Mouse (Mus musculus): ENCODE measurements around the gene Caskin2. TPM values are rescaled to one million over a fixed set of nuclear protein-coding genes. Genes with fewer than 3 reads are reported as not detected.
"Not testable (repeated sequence)": the region's sequence is repeated elsewhere in the genome, so short reads cannot be mapped to it uniquely, and the experiment has no call there.

The Caskin2 gene
- 10 to 100 TPM; 40.3 to 48.2 (median 44.7) TPM for total RNA-seq (2022)

DNA sequence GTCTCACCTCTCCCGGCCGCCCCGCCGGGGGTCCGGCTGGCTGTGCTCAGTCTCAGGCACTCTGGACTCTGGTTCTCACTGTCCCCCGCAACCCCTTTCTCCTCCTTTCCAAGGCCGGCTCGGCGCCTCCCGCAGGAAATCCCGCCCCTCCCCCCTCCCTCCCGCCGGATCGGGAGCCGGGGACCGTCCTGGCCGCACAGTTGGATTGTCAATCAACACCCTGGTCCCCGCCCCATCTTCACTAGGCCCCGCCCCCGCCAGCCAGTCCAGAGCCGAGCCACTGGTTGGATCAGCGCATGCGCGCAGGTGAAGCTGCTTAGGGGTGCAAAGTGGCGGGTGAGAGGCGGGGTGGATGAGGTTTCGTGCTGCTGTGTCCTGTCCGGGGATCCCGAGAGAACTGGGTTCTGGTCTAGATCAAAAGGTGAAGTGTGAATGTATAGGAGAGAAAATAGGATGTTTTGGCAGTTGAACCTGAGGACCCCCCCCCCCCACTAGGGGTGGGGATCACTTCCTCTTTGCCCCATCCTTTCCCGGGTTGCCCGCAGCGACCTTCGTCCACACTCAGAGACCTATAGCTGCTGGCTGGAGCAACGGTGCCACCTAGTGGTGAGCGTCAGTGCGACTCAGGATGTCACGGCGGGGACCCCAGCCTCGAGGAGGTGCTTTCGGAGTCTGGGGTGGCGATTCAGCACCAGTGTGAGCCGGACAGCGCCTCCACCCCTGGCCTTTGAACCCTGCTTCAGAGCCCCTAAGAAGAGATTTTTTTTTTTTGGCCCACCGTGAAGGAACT lies at the start of gene Caskin2:
Caskin2 (minus strand) TSS at position 133 of the 790 bp plus-strand sequence.
- DNase-seq (ENCODE audit: low spot score): peak; percentile 94

DNA sequence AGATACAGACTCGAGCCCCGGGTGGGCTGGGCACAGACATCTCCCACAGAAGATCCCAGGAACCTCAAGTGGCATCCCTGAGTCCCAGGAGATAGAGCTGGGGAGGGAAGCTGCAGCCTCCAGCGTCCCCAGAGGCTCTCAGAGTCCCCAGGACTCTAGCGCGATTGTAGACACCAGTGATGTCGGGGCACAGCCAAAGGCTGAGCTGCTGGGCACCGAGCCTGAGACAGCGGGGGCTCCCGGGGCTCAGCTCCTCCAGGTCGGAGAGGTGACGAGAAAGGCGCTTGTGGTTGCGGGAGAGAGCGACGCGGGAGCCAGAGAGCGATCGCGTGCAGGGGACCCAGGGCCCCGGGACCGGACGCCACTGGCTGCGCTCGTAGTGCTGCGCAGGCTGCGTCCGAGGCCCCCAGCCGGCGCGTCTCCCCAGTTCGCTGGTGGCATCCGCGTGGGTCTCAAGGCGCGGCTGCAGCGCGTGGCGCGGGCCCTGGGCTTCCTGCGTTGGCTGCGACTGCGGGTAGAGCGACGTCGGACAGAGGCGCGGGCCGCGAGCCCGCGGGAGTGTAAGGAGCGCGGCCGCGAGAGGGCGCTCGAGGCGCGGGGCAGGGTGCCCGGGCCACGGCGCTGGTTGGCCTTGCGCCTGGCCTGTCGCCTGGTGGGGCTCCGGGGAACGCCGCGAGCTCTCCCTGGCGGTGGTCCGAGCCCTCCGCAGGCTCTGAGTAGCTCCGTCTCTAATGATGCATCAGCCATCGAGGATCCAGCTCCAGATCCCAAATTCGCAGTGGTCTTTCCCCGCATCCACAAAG lies 45.9 kb upstream of the Caskin2 start:
- peak; percentile 69 for DNase-seq (ENCODE audit: low spot score)

DNA sequence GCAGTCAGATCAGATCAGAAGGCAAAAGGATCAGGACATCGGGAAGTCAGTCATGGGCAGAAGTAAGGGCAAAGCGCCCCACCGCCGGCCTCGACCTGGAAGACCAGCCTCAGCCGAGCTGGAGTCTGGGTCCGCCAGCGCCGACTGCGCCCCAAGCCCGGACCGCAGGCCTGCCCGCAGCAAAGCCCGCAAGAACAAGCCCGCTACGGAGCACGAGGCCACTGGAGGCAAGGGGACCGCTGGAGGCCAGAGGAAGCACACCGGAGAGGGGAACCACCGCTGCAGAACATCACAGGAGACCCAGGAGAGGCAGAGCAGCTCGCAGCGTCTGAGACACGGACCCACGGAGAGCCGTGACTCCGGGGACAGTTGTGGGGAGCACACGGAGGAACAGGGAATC lies 44.9 kb upstream of the Caskin2 start, which contains the start of gene Myo15b:
Myo15b (plus strand) TSS at position 53 of the 400 bp plus-strand sequence.
- DNase-seq (ENCODE audit: low spot score): no peak

DNA sequence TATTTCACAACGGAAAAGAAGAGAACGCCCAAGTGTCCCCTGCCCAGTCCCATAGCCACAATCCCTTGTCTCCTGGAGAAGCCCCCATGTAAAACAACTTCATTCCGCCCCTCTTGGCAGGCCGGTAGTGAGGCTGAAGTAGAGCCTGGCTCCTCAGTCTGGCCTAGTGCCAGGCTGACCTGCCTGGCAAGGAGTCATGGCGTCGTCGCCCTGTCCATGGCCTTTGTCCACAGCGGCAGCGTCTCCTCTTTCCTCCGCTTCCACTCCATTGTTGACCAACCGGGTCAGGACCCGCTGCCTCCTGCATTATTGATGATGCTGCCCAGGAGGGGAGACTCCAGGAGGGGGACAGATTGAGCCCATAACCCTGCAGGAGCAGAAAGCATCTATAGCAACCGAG lies 44.5 kb upstream of the Caskin2 start:
- DNase-seq (ENCODE audit: low spot score): no peak

DNA sequence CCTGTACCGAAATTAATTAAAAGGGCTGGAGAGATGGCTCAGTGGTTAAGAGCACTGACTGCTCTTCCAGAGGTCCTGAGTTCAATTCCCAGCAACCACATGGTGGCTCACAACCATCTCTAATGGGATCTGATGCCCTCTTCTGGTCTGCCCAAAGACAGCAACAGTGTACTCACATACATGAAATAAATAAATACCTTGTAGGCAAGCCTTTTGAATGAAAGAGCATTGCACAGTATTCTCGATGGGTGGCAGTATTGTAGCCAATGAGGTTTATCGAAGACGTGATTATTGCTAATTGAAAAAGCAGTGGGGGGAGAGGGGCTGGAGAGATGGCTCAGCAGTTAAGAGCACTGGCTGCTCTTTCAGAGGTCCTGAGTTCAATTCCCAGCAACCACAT lies 43.7 kb upstream of the Caskin2 start:
- not testable (repeated sequence) for DNase-seq (ENCODE audit: low spot score)

DNA sequence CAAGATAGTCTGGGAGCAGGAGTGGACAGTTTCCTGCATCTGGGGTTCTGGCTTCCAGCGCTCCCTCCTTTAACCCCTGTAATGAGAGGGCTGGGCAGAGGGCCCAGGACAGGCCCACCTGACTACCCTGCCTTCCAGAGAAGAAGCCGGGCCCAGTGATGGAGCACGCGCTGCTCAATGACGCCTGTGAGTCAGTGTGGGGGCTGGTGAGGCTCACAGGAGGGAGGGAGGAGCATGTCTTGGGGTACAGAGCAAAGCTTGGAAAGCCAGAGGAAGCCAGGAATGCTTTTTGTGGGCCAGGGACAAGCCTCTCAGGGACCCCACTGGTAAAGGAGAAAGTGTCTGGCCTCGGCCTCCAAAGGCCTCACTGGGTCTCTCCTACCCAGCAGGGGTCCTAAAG lies 41.2 kb upstream of the Caskin2 start:
- no peak for DNase-seq (ENCODE audit: low spot score)

DNA sequence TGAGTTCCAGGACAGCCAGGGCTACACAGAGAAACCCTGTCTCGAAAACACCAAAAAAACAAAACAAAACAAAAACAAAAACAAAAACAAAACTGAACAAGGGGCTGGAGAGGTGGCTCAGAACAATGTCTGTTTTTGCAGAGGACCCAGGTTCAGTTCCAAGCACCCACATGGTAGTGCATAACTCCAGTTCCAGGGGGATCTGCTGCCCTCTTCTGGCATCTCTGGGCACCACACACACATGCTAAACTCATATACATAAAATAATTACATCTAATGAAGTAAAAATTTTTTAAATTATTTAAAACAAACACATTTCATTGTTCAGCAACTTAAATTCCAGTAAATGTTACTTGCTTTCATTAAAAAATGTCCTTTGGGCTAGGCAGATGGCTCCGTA lies 32.4 kb upstream of the Caskin2 start:
- no peak for DNase-seq (ENCODE audit: low spot score)

DNA sequence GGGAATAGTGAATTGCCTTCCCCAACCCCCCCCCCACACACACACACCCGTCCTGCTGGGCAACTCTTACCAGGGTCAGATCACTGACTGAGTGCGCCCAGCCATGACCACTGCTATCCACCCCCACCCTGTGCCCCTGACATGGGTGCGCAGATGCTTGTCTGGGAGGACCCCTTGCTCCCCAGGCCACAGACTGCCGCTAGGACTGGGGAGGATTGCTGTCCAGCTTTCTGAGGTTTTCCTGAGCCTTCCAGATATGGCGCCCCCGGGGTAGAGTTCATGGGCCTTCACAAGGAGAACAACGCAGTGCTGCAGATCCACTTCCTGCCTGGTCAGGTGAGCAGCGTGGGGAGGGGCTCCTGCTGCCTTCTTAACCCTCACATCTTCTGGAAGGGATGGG lies 30.8 kb upstream of the Caskin2 start:
- no peak for DNase-seq (ENCODE audit: low spot score)

DNA sequence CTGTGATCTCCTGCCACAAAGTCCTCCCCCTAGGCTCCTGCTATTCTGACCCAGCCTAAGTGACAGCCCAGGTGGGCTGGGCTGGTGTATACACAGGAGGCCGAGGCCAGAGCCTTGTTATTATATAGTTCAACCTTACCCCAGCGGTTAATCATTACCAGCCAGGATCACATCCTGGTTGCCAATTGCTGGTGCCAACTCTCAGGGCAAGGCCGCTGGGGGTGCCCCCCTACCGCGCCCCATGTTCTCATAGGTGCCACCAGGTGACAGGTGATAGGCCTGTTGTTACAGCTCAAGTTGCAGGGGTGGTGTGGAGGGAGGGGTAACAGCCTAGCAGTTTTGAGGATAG lies 30.4 kb upstream of the Caskin2 start:
- DNase-seq (ENCODE audit: low spot score): no peak

DNA sequence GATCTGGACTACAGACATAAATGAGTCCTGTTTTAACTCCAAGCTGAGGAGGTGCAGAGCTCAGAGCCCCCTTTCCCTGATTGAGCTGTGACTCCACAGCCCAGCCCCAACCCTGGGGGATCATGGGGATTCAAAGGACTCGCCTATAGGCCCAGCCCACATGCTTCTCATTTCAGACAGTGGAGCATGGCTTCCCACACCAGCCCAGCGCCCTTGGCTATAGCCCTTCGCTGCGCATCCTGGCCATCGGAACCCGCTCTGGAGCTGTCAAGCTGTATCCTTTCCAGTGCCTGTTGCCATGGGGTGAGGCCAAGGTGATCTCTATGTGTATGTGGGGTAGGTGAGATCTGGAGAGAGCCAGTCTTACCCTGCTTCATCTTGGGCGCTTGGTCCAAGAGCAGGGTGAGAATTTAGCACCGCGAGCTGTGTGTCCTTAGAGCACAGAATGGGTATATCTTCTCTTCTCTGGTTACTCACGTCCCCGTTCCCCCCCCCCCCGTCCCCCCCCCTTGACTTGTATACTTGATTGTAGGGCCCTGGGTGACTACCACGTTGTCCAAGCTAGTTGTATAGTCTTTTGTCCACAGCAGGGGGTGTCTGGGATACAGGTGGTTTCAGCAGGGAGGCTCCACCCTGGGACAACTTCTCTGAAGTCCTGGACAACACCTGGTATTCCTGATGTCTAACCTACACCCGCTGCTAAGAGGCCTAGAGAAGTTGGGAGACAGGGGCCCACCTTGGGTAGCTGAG lies 29.9 kb upstream of the Caskin2 start:
- no peak for DNase-seq (ENCODE audit: low spot score)

DNA sequence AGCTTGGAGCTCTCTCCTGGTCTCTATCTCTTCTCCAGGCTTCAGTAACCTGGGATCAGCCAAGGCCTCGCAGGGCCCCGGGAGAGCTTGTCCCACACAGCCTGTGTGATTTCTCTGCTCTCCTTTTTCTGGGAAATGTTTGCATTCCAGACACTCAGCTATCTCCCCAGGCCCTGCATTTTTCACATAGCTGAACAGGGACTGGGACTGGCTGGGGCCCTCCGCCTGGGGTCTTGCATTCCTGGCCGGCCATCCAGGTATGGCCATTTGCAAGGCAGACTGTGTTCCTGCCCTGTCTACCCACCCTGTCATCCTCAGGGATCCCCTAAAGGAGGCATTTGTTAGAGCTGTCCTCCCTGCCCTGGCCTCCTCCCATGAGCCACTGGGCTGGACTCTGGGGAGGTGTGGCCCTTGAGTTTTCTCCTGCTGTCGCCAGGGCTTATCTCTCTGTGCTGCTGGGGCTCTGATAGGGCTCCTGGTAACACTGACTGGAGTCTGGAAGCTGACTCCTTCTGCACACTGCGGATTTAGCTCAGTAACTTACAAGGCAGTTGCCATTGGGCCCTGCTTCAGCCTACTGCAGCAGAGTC lies 28.6 kb upstream of the Caskin2 start:
- peak; percentile 65 for DNase-seq (ENCODE audit: low spot score)

DNA sequence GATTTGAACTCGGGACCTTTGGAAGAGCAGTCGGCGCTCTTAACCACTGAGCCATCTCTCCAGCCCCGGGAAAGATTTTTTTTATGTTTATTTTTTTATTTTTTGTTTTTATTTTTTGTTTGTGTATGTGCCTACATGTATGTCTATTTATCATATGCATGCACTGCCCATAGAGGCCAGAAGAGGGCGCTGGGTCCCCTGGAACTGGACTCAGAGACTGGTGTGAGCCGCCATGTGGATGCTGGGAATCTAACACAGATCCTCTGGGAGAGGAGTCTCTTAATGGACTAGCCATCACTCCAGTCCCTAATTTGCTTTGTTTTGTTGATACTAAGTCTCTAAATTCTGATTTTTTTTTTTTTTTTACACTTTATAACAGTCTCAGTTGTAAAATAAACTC lies 27.6 kb upstream of the Caskin2 start:
- no peak for DNase-seq (ENCODE audit: low spot score)

DNA sequence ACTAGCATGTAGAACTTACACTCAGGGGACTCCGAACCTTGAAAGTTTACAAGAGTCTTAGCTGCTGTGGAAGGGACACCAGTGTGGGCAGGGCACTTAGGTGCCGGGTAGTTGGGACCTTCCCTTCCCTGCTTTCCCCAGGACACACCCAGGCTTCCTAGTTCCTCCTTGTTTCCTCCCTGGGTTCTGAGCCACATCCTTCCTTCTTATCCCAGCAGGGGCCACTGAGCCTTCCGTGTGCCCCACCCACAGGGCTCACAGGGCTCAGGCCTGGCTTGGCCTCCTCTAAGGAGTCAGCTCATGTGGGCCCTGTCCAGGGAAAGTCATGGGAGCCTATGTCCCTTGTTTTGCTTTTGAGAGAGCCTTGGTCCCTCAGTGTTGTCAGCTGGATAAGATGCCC lies 26.3 kb upstream of the Caskin2 start:
- no peak for DNase-seq (ENCODE audit: low spot score)

DNA sequence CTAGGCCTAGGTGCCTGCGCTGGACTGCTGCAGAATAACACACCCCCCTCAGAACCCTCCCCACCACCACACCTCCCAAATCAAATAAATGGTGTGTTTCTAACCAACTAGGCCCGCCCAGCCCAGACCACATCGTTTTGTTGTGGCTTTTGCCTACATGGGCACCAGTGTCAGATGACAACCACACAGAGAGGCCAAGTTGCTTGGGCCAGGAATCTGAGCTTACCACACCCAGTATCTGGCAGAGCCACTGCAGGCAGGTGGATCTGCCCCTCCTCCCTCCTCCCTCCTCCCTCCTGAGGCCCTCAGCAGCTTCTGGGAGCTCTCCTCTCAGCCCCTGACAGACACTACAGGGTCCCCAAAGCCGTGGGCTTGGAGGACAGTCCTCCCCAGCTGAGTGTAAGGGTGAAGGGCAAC lies 25.5 kb upstream of the Caskin2 start:
- DNase-seq (ENCODE audit: low spot score): no peak

DNA sequence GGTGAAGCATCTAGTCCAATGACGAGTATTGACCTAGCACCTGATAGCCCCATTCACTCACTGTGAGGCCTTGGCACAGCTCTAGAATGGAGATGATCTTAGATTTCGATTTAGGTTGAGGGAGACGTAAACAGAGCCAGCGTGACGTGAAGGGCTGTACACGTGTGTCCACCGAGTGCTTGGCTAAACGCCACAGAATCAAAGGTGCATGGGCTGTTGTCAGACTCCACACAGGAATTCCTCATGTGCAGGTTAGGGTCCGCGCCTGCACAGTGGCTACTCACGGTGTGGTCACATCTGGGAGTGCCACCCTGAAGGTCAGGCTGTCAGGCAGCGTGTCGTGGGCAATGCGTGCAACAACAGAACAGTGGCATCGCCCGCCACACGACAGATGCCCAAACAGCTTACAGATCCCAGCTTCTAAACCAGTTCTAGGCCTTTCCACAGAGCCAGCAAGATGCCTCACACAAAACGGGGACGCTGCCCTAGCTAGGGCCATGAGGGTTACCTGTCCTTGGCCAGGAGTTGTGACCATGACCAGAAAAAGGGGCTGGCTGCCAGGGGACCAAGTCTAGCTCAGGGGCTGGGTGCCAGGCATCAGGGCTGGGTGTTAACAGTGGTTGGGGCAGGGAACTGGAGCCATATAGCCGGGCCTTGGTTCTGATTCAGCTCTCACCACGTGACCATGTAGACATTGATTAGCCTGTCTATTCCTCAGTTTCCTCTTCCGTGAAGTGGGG lies 24.3 kb upstream of the Caskin2 start:
- no peak for DNase-seq (ENCODE audit: low spot score)

DNA sequence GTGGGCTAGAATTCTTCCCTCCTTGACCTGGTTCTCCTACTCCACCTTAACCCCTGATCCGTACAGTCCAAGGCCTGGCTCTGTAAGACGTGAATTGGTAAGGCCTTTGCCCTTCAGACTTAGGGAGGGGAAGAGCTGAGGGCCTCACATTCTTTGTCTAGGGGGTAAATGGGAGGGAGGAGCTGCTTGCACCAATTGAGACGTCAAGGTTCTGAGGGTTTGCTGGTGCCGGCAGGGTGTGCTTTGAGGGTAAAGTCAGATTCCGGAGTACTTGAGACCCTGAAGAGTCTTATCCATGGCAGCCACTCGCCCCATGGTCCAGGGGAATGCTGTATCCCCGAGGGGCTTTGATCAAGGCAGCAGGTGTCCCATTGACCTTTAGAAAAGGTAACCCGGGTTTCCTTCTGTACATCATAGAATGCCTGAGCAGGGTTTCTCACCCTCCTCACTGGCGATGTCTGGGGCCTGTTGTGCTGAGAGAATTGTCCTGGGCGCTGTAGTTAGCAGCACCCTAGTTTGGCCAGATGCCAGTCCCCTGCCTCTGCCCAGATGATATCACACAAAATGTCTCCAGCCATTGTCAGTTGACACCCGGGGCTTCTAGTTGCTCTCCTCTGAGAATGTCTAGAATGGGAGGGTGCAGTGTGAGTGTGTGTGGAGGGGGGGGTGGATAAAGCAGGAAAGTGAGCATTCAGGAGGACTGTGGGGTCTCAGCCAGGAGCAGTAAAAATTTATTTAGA lies 23.4 kb upstream of the Caskin2 start:
- DNase-seq (ENCODE audit: low spot score): no peak

DNA sequence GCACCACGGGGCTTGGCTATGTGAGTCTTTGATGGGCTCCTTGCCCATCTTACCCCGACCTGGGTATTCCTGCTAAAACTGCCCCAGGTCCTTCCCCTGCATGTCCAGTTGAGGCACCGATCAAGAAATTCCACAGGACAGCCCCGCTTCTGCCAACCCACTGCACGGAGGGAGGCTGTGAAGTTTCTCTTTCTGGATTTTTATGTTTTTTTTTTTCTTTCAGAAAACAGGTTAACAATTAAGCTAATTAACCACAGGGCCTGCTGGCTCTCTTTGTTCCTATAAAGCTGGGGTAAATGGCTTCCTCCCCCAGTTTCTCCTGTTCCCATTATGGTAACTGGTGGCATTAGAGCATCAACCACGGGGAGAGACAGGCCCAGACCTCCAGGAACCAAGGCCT lies 20.6 kb upstream of the Caskin2 start:
- DNase-seq (ENCODE audit: low spot score): no peak

DNA sequence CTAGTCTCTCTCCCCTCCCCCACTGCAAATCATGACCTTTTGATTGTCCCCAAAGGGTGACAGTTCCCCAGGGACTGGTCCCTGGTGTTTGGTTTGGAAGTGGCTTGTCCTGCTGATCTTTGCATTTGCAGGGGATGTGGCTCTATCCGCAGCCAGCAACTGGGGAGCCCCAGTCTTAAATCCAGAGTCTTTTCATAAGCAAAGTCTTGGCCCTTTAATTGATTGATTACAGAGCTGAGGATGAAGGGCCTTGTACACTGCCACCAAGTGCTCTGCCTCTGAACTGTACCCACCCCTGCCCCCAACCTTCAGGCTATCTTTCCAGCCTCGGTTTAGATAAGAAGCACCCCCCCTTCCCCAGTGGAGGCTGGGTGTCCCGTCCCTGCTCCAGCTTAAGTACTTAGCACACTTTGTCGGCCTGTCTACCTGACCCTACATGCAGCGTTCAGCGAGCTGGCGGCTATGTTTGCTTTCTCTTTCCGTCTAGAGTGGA lies 19.6 kb upstream of the Caskin2 start:
- no peak for DNase-seq (ENCODE audit: low spot score)

DNA sequence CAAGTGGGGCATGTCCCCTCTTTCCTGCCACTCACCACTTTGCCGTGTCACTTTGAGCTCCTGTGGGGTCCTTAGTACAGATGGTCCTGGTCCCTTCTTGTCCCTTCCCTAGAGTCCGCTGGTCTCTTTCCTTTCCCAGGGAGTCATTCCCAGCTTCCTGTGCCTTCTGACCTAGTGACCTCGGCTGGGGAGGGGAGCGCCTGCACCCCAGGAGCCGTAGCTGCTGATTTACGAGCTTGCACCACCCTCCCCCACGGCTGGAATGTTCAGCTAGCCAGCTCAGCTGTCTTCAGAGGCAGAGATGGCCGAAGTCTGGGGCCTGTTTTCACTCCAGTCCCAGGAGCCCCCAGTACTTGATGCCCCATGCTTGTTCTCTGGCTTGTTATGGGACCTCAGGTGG lies 19.1 kb upstream of the Caskin2 start:
- no peak for DNase-seq (ENCODE audit: low spot score)

DNA sequence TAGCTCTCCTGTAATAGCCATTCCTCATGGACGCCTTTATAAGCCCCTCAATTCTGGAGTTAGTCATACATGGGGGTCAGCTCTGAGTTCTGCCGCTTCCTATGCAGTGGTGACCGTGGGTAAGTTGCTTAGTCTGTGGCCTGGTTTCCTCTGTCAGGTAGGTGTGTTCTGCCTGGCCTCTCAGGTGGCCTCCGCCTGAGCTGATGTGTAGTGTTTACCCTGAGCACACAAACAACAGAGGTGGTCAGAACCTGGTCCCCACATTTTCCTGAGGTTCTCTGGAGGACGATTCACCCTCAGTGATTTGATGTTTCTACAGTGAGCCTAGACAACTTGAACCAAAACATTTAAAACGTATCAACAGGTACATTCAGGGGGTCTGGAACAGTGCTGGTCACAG lies 18.6 kb upstream of the Caskin2 start:
- DNase-seq (ENCODE audit: low spot score): no peak
